Mouse (Mus musculus) spleen, postnatal 36 days (tissue): ENCODE results near the gene Dhx16.

Experiments
- DNase-seq, 2 experiments: peaks; one replicate each; pipeline ENCODE4 v3.0.0; 2022; ENCODE audit warnings: low spot score in 2 of 2, mixed read lengths in 1 of 2

The Dhx16 gene

DNA sequence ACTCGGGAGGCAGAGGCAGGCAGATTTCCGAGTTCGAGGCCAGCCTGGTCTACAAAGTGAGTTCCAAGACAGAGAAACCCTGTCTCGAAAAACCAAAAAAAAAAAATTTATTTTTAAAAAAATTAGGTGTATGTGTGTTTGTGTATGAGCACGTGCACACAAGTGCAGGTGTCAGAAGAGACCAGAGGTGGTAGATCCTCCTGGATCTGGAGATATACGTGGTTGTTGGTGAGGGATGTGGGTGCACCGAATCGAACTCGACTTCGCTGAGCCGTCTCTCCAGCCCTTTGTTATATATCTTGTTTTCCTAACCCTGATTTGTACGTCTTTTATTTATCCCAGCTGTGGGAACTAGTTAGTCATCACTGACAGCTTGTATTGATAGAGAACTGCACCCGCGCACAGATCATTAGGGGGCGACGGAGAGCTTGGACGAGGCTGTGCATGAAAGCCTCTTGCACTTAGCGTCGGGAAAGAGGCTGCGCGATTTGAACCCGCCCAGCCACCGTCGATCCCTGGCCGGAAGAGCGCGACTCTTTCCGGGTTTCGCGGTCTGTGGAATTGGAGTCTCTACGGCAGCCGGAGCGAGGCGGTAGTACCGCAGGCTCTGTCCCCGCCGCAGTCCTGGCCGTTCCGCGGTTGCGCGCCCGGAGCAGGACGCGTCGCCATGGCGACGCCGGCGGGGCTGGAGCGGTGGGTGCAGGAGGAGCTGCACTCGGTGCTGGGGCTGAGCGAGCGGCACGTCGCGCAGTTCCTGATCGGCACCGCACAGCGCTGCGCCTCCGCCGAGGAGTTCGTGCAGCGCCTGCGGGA is at the start of gene Dhx16:
Dhx16 (plus strand) TSS at position 575 of the 813 bp plus-strand sequence.
- DNase-seq: peak; percentile 92 to 95

DNA sequence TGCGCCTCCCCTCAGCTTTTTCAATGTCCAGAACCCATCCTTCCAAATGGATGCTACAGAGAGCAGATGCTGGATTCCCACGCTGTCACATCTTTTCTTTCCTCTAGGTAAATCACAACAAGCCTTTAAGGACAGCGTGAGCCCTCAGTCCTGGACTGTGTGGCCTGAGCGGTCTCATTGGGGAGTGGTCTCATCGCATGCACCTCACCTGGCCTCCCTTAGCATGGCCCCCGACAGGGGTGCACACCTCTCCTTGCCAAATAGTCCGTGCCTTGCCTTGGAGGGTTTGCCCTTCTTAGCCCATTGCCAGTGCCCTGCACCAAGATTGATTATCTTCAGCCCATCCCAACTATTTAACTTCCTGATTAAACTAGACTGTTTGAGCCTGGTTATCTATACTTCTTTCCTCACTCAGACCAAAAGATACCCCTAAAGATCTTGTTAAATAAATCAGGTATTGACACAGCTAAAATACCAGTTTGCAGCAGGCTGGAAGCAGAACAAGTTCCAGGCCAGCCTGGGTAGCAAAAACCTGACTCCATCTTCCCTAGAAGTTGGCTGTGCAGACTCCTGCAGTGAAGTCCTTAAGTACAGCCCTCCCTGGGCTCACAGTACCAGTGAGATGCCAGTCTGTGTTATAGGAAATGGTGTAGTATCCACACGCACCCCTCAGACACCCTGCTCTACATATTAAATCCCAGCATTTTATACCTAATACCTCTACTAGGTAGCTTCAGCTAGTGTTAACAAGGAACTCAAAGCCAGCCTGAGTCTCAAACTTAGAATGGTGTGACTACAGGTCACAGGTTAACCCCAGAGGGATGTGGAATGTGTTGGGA is 47.0 kb upstream of the Dhx16 start:
- DNase-seq: no peak

DNA sequence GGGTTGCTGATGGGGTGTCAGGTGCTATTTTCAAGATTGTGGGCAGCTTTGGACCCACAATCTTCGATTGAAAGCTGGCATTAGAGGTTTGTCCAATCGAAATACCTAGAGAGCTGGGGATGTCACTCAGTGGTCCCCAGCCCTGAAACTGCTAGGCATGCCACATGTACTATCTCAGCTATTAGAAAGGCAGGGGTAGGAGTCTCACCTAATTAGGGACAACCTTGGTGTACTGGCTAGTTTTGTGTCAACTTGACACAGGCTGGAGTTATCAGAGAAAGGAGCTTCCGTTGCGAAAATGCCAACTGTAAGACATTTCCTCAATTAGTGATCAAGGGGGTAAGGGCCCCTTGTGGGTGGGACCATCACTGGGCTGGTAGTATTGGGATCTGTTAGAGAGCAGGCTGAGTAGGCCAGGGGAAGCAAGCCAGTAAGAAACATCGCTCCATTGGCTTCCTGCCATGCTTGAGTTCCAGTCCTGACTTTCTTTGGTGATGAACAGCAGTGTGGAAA is 46.3 kb upstream of the Dhx16 start:
- DNase-seq: no peak

DNA sequence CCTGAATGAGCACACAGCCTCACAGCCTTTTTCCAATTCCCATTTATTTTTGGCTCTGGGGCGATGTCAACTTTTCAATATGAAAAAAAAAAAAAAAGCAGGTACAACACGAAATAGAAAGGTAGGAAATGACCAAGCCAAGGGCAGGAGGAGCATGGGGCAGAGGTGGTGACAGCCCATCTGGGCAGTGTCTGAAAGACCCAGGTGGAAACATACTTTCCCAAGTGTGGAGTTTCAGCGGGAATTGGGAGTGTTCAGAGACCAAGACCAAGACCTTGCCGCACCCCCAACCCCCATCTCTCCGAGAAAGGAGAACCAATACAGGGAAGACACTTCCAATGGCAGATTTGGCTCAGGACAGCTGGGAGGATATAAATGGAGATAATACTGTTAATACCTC is 45.7 kb upstream of the Dhx16 start:
- DNase-seq: no peak

DNA sequence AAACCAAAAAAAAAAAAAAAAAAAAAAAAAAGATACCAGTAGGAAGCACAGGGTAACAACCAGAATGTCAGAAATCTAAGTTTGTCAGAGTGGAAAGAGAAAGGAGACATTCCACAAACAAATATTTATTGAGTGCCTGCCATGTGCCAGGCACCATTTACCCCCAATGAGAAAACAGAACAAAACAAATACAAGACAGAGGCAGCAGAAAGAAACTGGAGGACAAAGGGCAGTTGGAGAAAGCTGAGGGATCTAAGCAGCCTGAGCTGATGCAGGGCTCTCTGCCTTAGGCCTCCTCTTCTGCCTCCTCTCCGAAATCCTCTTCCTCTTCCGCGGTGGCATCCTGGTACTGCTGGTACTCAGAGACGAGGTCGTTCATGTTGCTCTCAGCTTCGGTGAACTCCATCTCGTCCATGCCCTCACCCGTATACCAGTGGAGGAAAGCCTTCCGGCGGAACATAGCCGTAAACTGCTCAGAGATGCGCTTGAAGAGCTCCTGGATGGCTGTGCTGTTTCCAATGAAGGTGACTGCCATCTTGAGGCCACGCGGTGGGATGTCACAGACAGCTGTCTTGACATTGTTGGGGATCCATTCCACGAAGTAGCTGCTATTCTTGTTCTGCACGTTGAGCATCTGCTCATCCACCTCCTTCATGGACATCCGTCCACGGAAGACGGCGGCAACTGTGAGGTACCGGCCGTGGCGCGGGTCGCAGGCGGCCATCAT is 44.8 kb upstream of the Dhx16 start:
- DNase-seq: no peak

DNA sequence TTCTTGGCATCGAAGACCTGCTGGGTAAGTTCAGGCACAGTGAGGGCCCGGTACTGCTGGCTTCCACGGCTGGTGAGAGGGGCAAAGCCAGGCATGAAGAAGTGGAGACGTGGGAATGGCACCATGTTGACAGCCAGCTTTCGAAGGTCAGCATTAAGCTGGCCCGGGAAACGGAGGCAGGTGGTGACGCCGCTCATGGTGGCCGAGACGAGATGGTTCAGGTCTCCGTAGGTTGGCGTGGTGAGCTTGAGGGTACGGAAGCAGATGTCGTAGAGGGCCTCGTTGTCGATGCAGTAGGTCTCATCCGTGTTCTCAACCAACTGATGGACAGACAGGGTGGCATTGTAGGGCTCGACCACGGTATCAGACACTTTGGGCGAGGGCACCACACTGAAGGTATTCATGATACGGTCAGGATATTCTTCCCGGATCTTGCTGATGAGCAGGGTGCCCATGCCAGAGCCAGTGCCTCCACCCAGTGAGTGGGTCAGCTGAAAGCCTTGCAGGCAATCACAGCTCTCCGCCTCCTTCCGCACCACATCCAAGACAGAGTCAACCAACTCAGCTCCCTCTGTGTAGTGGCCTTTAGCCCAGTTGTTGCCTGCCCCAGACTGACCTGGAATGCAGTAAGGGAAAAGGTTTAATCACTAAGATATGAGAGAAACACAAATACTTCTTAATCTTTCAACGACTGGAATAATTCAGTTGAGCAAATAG is 44.0 kb upstream of the Dhx16 start:
- DNase-seq: no peak

DNA sequence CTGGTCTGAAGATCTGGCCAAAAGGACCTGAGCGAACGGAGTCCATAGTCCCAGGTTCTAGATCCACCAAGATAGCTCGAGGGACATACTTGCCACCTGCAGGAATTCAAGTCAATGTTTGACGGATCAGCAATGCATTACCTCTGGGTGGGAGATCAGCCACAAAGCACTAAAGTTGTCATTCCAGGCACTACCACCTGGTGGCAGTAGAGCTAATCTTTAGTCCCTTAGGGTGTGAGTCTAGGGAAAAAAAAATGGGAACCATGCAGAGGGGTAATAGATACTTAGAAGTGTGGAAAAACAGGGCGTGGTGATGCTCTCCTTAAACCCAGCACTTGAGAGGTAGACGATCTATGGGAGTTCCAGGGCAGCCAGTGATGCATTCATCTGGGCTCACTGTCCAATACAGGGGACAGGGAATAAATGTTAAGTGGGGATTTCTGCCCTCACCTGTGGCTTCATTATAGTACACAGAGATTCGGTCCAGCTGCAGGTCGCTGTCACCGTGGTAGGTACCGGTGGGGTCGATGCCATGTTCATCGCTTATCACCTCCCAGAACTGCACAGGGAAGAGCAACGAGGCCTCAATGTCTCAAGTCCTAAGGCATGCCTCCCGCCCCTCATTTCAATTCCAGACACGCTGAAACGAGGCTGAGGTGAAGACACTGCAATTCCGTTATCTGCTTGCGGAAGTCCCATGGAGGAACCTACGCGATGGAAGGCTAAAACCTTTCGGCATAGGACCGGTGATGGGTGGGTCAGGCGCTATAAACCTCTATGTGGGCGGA is 43.2 kb upstream of the Dhx16 start:
- peak; percentile 69 to 81 for DNase-seq

DNA sequence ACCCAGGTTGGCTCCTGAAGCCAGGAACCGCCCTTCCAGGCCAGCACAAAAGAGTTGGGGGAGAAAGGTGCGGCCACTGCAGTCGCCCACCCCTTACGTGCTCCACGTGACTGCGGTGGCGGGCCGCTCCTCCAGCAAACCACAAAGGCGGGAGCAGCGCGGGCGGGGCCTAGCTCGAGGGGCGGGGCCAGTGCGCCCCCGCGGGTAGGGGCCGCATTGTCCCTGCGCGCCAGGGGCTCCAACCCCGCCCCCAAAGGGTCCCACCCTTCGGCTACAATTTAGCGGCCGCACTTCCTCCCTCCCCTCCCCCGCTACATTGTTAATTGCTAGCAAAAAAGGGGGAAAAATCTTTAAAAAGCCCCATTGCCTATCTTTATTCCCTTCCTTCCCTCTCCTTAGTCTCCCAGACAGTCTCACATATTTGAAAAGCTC is 42.6 kb upstream of the Dhx16 start:
- peak; percentile 88 for DNase-seq

DNA sequence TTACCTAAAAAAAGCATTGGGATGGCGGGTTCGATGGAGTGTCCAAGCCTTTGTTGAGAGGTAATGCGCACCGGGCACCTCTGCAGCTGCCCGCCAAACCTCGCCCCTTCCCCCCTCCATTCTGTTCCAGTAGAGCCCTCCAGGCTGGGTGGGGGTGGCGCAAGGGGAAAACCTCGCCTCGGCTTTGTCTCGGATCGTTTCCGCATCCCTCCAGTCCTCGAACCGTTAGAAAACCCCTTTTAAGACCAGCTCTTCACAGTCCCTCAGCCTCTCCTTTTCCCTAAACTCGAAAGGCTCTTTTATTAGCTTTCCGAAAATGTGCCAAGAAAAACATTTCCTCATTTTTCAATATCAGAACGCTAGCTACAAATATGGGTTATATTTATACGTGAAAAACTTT is 42.1 kb upstream of the Dhx16 start:
- DNase-seq: peak; percentile 56 to 65

DNA sequence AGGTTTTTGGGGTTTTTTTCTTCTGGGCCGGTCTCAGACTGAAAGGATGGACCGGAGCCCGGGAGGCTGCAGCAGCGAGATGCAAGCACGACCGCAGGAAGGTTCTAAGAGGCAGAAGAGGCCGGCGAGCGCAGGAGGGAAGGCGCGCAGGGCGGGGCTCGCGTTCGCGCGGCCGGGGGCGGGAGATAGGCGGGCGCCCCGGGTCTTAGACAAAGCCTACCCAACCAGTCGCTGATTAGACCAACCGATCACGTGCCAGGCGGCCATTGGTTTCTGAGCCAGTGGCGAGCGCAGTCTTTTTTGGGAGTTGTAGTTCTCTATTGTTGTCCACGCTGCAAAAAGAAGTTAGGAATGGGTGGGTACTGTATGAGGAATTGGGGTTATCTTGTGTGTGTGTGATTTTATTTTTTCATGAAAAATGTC is 41.5 kb upstream of the Dhx16 start, which contains the start of gene Tubb5:
Tubb5 (minus strand) TSS at position 185 of the 423 bp plus-strand sequence.
- peak; percentile 97 to 98 for DNase-seq

DNA sequence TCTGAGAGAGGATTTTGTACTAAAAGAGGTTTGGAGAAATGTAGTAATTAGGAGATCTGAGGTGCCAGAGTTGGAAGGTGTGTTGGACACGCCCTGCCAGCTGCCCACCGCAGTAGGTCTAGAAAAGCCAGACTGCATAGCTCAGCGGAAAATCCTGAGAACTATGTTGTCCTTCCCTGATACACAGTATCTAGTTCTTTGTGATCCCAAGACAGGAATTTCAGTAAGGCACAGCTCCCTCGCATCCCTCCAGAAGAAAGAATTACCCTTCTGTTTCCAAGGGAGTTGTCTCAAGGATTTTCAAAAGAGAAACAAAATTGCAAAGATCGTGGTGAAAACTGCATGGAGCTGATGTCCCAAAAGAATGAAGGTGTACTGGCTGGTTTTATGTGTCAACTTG is 41.0 kb upstream of the Dhx16 start:
- DNase-seq: no peak

DNA sequence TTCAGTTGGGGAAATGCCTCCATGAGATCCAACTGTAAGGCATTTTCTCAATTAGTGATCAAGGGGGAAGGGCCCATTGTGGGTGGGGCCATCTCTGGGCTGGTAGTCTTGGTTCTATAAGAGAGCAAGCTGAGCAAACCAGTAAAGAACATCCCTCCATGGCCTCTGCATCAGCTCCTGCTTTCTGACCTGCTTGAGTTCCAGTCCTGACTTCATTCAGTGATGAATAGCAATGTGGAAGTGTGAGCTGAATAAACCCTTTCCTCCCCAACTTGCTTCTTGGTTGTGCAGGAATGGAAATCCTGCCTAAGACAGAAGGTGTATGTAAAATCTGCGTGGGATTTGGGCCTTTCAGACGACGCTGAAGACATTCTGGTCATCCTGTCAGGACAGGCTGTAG is 40.6 kb upstream of the Dhx16 start:
- peak in 1 of 2 experiments; percentile 43 for DNase-seq

DNA sequence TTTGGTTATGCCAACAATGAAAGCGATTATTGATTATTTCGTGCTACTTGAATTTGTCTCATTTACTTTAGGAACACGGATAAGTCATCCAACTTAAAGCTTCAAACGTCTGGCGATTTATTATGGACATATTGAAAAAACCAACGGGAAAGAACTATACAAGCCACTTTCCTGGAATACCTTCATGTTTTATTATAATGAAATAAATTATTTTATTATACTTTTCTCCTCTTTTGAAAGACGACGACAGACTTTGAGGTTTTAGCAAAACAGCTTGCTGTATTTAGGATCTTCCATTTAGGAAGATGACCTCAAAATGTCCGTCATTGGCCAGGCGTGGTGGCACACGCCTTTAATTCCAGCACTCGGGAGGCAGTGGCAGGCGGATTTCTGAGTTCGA is 39.1 kb upstream of the Dhx16 start:
- no peak for DNase-seq

DNA sequence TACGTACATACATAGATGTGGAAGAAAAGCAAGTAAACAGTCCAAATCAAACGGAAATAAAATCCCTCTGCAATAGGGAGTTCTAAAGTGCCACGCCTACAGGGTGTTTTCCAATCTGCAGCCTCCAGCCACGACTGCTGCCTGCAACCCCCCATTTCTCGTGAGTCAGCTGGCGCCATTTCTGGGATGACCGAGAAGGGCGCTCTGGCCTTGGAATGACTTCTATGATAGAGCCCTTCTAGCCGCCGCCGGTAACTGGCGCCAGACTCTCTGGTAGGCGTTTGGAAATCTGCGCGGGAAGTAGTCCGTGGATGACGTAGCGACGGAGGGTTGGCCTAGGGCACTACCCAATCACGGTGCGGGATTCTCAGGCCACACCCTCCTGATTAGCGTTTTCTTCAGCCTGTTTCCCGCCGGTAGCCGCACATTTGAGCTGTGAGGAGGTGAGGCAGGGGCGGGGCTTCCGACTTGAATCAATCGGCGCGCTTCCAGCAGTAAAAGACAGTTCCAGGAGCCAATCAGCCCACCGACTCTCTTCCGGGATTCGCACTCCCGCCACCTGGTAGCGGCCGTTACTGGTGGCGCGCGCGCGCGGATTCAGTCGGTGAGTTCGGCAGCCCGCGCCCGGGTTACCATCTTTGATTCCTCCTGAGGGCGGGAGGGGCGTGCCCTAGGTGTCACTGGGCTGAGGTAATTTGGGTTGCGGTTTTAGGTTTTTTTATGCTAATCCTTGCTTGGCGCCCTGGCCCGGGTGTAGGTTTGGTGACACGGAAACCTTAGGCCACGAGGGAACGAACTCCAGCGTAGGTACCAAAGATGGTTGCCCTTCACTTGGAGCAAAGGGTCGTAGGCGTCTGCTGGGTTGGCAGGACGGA is 38.3 kb upstream of the Dhx16 start, which contains the start of gene Mdc1:
Mdc1 (plus strand) TSS at position 440 of the 875 bp plus-strand sequence.
- peak; percentile 100 for DNase-seq

DNA sequence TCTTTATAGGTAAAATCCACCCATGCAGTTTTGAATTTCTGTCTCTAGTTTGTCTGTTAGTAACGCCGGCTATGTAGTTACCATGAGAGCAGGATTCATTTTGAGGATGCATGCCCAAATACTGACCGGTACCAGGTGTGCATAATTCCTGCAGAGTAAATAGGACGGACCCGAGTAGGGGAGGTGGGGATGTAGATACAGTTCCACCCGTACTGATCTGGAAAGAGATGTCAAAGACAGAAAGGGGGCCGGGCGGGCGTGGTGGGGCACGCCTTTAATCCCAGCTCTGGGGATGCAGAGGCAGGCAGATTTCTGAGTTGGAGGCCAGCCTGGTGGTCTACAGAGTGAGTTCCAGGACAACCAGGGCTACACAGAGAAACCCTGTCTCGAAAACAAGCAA is 37.6 kb upstream of the Dhx16 start:
- DNase-seq: no peak

DNA sequence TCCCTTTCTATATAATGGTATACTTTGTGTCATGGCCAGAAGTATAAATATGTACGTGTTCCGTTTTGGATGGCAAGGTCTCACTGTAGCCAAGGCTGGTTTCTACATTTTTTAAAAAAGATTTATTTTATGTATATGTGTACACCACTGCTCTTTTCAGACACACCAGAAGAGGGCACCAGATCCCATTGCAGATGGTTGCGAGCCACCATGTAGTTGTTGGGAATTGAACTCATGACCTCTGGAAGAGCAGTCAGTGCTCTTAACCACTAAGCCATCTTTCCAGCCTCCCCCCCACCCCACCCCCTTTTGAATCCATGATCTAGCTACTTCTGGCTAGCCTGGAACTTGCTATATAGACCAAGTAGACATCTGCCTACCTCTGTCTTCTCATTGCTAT is 36.1 kb upstream of the Dhx16 start:
- DNase-seq: no peak

DNA sequence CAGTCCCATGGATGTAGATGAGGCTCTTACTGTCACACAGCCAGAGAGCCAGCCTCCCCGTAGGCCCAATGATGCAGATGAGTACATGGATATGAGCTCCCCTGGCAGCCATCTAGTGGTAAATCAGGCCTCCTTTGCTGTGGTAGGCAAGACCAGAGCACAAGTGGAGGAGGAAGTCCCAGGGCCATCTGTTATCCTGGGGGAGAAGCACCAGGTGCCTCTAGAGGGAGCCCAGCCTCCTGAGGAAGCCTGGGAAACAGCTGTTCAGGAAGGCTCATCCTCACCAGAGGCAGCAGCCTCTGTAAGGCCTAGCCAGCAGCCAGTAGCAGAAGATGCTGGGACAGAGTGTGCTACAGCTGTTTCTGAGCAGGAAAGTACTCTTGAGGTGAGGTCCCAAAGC is 31.5 kb upstream of the Dhx16 start:
- DNase-seq: no peak

DNA sequence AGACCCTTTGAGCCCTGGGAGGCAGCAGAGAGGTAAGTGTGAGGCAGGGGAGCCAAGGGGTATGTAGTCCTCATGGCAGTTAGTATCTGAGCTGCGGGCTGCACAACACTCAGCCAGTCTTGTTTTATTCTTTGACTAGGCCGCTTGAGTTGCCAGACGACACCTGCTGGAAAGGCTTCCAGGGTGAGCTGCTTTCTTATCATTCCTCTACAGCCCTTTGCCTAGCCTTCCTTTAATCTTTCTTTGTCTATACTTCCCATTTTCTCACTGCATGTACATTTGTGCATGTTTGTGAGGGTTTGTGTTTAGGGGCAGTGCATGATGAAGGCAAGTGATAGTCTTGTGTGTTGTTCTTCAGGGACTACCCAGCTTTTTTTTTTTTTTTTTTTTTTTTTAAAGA is 28.6 kb upstream of the Dhx16 start:
- no peak for DNase-seq

DNA sequence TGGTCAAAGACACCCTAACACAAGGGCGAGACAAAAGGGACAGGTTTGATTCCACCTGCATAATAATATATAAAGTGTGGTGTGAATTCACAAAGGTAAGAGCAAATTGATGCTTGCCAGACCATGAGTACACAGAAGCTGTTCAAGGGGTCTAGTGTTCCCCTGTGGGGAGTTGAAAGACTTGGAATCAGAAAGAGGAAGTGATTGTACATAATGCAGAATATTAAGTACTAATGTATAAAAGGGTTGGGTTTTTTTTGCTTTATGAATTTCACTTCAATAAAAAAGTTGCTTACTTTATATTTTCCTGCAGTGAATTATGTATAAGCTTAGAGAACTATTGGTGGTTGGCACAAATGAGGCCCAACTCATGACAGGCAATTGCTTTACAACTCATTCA is 20.2 kb upstream of the Dhx16 start:
- no peak for DNase-seq
